Mouse (Mus musculus): Measurements from ENCODE around the gene Ccdc30.

DNA sequence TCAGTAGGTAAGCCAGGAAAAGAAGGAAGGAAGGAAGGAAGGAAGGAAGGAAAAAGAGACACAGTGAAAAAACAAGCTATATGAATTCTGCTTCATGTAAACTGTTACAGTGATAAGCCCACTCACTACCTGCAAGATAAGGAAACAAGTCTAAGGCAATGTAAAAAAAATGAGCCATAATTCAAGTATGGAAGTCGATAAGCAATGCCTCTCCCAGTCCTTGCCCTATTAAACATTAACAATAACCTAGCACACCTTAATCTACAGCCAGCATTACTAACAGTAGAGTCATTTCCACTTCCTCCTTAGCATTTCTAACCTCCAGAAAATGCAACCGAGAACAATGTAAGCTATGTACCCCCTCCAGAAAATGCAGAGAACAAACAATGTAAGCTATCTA lies 130.0 kb downstream of the Ccdc30 start:
- no peak for TF ChIP-seq CTCF (IDR thresholded peaks at IDR 0.05; ENCODE audit: low read depth, low read length)
- TF ChIP-seq GATA1 (IDR thresholded peaks at IDR 0.05; ENCODE audit: borderline replicate concordance, low read length), result no peak
- no peak for TF ChIP-seq TAL1 (conservative IDR thresholded peaks at IDR 0.05; ENCODE audit: low read depth, low read length)
- no peak for TF ChIP-seq POLR2AphosphoS5 (IDR thresholded peaks at IDR 0.05; ENCODE audit: insufficient replicate concordance, low read depth, low read length)
